Mouse (Mus musculus): ENCODE results near the gene Rhox2b.
"Not testable (repeated sequence)": the region's sequence is repeated elsewhere in the genome, so short reads cannot be mapped to it uniquely, and the experiment has no call there.

Gene Rhox2b

DNA sequence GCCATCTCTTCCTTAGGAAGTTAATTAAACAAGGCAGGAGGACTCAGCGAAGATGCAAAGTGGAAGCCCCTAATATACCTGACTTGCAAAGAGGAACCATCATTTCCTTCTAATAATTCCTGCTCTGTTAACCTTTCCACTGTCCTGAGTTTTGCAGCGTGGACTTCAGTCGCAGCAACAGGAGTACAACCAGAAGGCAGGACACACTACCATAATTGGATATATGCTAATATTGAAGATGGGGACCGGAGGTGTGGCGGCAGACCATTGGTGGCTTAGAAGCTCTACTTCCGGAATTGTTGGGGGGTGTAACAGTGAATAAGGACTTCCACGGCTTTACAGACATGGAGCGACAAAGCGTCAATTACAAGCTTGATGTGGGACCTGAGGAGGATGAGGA lies at the start of gene Rhox2b:
TSS of gene Rhox2b (plus strand) at position 301 of the 400 bp plus-strand sequence.
- not testable (repeated sequence) for DNase-seq (ENCODE audit: low spot score)

DNA sequence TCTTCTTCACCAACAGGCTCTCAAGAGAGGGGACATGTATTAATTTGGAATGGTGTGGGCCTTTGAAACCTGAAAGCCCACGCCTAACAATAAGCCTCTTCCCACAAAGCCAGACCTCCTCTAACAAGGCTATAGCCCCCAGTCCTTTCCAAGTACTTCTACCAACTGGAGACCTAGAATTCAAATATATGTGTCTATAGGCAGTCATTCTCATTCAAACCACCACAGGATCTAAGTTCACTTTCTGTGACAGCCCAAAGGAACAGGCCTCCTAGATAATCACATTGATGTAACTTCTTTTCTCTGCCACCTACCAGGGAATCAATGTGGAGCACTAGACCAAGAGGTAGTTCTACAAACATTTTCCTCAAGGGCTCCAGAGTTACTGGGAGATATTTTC lies 32.1 kb upstream of the Rhox2b start, which contains the start of gene Rhox3a2:
TSS of gene Rhox3a2 (plus strand) at position 301 of the 400 bp plus-strand sequence.
- not testable (repeated sequence) for DNase-seq (ENCODE audit: low spot score)

DNA sequence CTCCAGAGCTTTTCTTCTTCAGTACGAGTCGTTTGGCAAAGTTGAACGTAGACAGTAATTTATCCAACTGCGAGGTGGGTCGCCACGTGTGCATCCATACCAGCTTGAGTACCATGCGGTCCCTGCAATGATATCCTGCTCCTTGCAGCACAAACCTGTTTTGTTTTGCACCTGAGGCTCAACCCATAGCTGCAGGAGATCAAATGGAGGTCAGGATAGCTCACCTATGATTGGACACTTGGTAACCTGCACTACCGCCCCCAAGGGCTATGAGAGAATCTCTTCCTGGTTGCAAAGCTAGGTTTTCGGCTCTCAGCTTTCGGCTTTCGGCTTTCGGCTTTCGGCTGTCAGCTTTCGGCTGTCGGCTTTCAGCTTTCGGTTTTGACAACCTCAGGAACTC lies 21.3 kb upstream of the Rhox2b start, which contains the start of gene Rhox4a2:
TSS of gene Rhox4a2 (plus strand) at position 301 of the 400 bp plus-strand sequence.
- DNase-seq (ENCODE audit: low spot score) = not testable (repeated sequence)

GRCm38 (mm10) chrX:37432194-37432593 lies 20.3 kb downstream of the Rhox2b start, which contains the start of gene Rhox4b:
Rhox4b (plus strand) TSS chrX:37432494.
- DNase-seq (ENCODE audit: low spot score) = not testable (repeated sequence)

DNA sequence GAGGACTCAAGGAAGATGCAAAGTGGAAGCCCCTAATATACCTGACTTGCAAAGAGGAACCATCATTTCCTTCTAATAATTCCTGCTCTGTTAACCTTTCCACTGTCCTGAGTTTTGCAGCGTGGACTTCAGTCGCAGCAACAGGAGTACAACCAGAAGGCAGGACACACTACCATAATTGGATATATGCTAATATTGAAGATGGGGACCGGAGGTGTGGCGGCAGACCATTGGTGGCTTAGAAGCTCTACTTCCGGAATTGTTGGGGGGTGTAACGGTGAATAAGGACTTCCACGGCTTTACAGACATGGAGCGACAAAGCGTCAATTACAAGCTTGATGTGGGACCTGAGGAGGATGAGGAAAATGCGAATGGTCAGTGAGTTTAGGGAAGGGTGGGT lies 41.5 kb downstream of the Rhox2b start, which contains the start of gene Rhox2c:
TSS of gene Rhox2c (plus strand) at position 301 of the 400 bp plus-strand sequence.
- not testable (repeated sequence) for DNase-seq (ENCODE audit: low spot score)

DNA sequence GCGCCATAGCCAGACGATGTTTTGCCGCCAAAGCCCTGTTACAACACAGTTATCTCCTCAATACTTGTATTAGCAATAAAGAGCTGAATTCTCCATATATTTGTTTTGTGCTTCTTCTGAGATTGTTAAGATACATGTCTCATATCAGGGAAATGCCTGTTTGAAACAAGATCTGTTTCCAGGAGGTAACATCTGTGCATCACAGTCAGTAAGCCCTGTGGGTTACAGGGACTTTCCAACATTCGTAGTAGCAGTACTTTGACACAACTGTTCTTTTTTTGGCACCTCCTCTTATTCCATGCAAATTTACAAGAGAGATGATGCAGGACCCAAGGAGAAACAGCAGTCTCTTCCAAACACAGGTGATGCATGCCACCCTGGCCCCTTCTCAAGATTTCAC lies 46.4 kb downstream of the Rhox2b start, which contains the start of gene Rhox3c:
TSS of gene Rhox3c (plus strand) at position 301 of the 400 bp plus-strand sequence.
- not testable (repeated sequence) for DNase-seq (ENCODE audit: low spot score)

Data from T-cell, adult 2 months (primary cell).